Mouse (Mus musculus) urinary bladder, postnatal 25 days (tissue): Measurements from ENCODE around the gene Grwd1.

Experiments used
- DNase-seq: peaks from one replicate; pipeline ENCODE4 v3.0.0; 2022; ENCODE audit warnings: low spot score

The Grwd1 gene

DNA sequence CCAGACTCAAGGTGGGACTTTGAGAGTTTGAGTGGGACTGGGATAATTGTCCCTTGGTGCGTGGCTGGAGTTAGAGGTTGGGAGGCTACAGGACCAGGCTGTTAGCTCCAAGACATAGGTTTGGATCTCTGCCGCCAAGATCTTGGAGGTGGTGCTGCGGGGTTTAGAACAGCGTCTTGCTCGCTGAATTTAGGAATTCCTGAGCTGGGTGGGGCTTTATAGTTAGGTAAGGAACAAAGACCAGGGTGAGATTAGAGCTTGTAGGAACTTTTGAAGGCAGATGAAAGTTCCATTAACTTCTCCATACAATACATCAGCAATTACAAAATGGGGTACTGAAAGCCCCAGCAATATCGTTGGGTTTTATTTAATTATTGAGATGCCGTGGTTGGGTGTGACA, 30.7 kb downstream of the Grwd1 start:
- no peak for DNase-seq

DNA sequence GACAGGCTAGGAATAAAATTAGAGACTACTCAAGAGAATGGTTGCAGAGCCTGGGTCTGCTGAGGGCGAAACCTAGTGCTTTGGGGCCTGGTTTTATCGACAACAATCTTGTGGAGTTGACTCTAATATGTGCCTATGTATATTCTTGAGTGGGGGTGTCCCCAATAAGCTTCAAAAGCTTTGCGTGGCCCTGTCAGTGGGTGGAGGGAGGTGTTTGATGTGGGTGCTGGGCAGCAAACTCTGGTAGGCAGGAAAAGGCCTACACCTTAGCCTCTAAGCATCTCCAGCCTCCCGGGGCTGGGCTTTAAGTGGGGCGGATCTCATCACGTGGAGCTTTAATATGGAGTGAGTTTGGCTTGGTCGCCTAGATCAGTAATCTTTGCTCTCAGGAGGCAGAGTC, 31.8 kb downstream of the Grwd1 start:
- DNase-seq, result no peak

DNA sequence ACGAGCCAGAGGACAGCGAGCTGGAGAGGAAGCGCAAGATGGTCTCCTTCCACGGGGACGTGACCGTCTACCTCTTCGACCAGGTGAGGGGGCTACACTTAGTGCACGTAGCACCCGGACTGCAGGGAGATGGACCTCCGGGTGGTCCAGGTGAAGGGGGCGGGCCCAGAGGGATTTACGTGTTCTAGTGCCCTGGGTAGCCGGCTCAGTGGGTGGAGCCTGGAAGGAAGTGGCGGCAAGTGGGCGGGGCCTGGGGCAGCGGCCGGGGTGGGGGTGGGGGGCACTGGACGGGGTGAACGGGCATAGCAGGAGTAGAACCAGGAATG, 32.3 kb downstream of the Grwd1 start:
- DNase-seq, result no peak

- no peak for DNase-seq
Observed at GRCm38 (mm10) chr7:45797661-45798510, 32.9 kb downstream of the Grwd1 start.

DNA sequence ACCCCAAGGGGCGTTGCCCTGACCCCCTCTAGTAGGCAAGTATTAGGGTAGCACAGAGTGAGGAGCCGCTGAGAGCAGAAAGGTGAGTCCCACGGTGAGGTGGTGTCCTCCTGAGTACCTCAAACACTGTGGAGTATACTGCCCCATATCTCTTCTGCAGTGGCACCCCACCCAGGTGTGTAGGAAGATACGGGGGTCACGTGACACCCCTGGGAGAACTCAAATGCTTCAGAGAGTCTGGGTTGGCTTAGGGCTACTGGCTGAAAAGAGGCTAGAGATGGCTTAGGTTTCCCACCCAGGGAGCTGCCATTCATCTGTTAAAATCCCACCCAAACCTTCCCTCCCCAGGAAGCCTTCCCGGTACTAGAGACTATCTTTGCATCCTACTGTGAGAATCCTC, 33.8 kb downstream of the Grwd1 start:
- no peak for DNase-seq

DNA sequence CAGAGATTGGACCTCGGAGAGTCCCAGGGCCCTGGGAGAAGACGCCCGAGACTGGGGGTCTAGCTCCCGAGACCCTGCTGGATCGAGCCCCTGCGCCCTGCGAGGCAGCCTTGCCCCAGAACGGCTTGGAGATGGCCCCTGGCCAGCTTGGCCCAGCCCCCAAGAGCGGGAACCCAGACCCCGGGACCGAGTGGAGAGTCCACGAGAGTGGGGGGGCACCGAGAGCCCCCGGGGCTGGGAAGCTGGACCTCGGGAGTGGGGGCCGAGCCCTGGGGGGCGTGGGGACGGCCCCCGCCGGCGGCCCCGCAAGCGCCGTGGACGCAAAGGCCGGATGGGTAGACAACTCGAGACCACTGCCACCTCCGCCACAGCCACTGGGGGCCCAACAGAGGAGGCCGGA, 35.8 kb downstream of the Grwd1 start:
- no peak for DNase-seq

DNA sequence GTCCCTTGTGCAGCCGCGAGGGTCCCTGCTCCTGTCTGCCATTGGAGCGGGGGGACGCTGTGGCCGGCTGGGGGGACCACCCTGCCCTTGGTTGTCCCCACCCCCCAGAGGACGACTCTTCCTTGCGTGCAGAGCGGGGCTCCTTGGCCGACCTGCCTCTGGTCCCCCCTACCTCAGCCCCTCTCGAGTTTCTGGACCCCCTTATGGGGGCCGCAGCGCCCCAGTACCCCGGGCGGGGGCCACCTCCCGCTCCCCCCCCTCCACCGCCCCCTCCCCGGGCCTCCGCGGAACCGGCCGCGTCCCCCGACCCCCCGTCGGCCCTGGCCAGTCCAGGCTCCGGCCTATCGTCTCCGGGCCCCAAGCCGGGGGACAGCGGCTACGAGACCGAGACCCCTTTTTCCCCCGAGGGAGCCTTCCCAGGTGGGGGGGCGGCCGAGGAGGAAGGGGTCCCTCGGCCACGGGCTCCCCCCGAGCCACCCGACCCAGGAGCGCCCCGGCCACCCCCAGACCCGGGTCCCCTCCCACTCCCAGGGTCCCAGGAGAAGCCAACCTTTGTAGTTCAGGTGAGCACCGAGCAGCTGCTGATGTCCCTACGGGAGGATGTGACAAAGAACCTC, 36.7 kb downstream of the Grwd1 start:
- no peak for DNase-seq

DNA sequence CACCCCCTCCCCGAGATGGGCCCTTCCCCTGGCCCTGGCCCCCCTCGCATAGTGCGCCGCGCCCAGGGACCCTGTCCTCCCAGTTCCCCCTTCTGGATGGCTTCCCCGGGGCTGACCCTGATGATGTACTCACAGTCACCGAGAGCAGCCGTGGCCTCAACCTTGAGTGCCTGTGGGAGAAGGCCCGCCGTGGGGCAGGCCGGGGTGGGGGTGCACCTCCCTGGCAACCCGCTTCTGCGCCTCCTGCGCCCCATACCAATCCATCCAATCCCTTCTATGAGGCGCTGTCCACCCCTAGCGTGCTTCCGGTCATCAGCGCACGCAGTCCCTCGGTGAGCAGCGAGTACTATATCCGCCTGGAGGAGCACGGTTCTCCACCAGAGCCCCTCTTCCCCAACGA, 37.5 kb downstream of the Grwd1 start:
- DNase-seq, result no peak

GRCm38 (mm10) chr7:45791756-45792490, 38.8 kb downstream of the Grwd1 start:
- DNase-seq, result no peak

DNA sequence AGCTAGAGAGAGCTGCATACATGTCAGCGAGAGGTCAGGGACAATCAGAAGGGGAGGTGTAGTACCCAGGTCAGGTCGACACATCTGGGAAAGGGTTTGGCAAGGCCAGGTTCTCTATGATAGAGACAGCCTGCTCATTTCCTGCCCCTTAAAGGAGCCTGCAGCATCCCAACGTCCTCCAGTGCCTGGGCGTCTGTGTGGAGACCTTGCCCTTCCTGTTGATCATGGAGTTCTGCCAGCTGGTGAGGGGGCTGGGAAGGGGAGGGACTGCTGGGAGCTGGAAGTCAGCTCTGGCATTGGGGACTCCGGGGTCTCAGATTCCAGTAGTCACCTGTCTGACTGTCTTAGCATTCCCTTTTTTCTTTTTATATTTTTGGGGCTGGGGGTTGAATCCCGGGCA, 40.0 kb downstream of the Grwd1 start:
- DNase-seq, result no peak

GRCm38 (mm10) chr7:45787642-45788041, 43.1 kb downstream of the Grwd1 start:
- no peak for DNase-seq

GRCm38 (mm10) chr7:45786661-45787413, 43.9 kb downstream of the Grwd1 start:
- no peak for DNase-seq

DNA sequence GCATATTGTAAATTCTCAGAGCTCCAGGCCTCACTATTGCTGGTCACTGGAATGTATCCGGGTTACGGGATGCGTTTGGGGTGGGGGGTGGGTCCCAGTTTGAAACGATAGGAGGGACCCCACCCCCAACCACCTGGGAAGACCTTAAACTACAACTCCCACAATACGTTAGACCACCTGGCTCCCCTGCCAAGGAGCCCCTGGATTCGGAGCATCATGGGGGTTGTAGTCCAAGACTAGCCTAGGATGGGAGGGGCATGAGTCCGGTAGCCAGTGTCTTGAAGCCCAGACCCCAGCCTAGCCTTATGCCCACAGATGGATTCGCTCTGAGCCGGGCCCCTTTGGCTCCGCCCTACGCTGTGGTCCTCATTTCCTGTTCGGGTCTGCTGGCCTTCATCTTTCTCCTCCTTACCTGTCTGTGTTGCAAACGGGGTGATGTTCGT, 44.6 kb downstream of the Grwd1 start:
- no peak for DNase-seq

GRCm38 (mm10) chr7:45785388-45786135, 45.2 kb downstream of the Grwd1 start:
- no peak for DNase-seq

GRCm38 (mm10) chr7:45784524-45785372, 46.0 kb downstream of the Grwd1 start, which contains the start of gene Sult2b1:
Sult2b1 (minus strand) TSS chr7:45784669.
- DNase-seq, result no peak

DNA sequence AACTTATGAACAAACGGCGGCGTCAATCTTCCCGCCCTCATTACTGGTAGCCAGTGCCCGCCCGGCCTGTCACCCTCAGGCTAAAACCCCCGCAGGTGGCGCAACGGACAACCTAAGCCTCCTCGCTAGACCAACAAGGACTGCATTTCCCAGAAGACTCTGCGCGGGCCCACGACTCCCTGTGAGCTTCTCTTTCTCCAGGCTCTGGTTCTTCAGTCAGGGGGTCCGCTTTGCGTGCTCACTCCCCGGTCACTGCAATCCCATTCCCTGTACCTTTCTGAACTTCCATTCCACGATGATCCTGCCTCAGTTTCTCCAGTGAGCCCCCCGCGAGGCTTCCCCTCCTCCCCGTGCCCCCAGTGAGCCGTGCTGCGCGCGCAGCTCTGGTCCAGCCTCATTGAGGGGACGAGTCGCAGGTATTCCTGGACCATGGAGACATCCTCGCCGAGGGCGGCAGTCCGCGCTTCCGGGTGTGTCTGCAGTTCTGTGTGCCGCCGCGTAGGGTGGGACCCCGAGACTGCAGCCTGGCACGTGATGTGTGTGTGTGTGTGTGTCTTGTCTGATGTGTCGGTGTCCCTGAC, 47.1 kb downstream of the Grwd1 start, which contains the start of gene Lmtk3:
Lmtk3 (plus strand) TSS at position 228 of the 581 bp plus-strand sequence.
- DNase-seq, result peak; percentile 46

DNA sequence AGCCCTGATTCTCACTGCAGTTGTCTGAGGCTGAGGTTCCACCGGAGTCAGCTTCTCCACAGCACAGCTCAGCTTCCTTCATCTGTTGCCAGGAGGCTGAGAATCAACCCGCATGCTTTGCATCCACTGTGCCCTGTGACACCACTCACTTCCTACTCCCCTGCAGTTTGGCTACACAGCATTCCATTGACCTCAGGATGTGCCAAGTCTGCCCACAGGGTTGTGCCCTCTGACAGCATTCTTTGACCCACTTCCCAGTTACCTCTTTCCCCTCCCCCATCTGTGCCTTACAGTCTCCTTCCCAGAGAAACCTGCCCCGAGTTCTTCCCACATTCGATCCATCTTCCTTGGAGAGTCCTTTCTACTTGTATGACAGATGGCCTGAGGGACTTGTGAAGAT, 48.5 kb downstream of the Grwd1 start:
- DNase-seq, result no peak

DNA sequence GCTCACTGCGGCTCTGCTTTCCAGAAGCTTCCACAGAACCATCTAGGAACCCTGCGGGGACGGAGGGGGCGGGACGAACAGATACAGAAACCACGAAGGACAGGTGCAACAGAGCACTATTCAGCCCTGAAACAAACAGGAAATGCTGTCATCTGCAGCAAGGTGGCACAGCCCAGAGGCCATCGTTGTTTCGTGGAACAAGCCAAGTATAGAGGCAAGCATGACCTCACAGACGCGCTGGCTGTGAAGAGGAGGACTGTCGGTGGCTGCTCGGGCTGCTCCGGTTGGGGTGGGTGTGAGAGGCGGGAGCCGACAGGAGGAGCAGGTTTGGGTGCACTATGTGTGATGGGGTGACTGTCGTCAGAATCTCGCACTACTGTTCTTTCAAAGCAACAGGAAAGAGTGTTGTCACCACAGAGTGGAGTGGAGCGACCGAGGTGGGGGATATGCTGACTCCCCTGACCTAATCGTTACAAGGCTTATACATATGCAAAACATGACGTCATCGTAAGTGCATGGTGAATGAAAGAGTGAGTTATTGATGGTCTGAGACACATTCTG, 51.6 kb downstream of the Grwd1 start:
- no peak for DNase-seq

GRCm38 (mm10) chr7:45775237-45775636, 55.5 kb downstream of the Grwd1 start:
- DNase-seq, result no peak
